Mouse (Mus musculus) cerebellum, adult 2 months (tissue): ENCODE data around the gene Odf3l2. TPM values are rescaled to one million over a fixed set of nuclear protein-coding genes. Genes with fewer than 3 reads are reported as not detected.

Source experiments
- DNase-seq, 2 experiments: peaks; one replicate each; pipeline ENCODE4 v3.0.0; 2021
- H3K27ac ChIP-seq: fragments of 200-500 bp; 2 replicates; pipeline ENCODE4 v1.5.1; 2012; ENCODE audit warnings: low read length, control low read depth, inconsistent platforms; ENCODE audit not compliant: insufficient read depth
- H3K27me3 ChIP-seq: fragments of 200-500 bp; 2 replicates; pipeline ENCODE4 v1.6.1; 2012; ENCODE audit warnings: inconsistent platforms, mild to moderate bottlenecking, low read length, moderate library complexity; ENCODE audit not compliant: control insufficient read depth, insufficient read depth
- H3K4me1 ChIP-seq: fragments of 200-500 bp; 2 replicates; pipeline ENCODE4 v1.6.1; 2011; ENCODE audit warnings: low read length; ENCODE audit not compliant: control insufficient read depth, insufficient read depth
- H3K4me3 ChIP-seq: fragments of 200-500 bp; replicated peaks from 2 replicates; pipeline ENCODE3; 2011; ENCODE audit warnings: mild to moderate bottlenecking, low read depth, low read length, control low read depth; ENCODE audit not compliant: insufficient read depth
- CTCF ChIP-seq: fragments of 200-500 bp; IDR thresholded peaks from 2 replicates; pipeline ENCODE4 v1.5.1; 2011; ENCODE audit warnings: low read depth, mild to moderate bottlenecking, control low read depth, low read length, moderate library complexity, borderline replicate concordance; ENCODE audit not compliant: insufficient read depth
- POLR2A ChIP-seq: fragments of 200-500 bp; IDR thresholded peaks from 2 replicates; pipeline ENCODE4 v1.6.1; 2011; ENCODE audit warnings: low read length, control low read depth, borderline replicate concordance; ENCODE audit not compliant: insufficient read depth
- WGBS: fragments of 180-500 bp; shearing (Covaris S2); methylation state at CpG from one replicate; pipeline ENCODE4 v1.1.7; 2018; 5-methylcytosine and 5-hydroxymethylcytosine counted together
- polyA plus RNA-seq: library from polyadenylated mRNA; depleted of rRNA; stranded (reverse); fragments of >200 nt; gene quantifications from 2 replicates; pipeline ENCODE4 v1.2.3, GENCODE M21; 2012; rRNA removed

The Odf3l2 gene
- not detected in 2 replicates for polyA plus RNA-seq

DNA sequence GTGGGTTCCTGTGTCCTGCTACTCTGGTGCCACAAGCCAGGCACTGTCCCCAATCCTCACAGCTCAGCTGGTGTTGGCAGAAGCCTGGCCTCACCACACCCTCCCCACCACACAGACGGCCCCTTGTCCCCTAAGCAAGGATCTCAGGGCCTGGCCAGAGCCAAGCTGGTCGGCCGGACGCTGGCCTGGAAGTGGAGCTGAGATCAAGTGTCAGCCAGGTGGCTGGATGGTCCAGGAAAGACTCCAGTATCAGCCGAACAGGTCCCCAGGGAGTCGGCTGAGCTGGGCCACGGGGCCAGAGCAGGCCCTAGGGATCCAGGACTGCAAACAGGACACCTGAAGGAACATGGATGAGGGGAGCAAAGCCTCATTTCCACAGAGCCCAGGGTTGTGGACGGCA, at the start of gene Odf3l2:
TSS of gene Odf3l2 (minus strand) at position 28 of the 400 bp plus-strand sequence.
- TF ChIP-seq POLR2A (no peak), CTCF (no peak)
- Histone ChIP-seq H3K27me3 (no peaks in the 10 kb centered on the region), H3K27ac (no peak within 1 kb of the TSS), H3K4me3 (no peak within 1 kb of the TSS), H3K4me1 (no peaks in the 10 kb centered on the region)
- WGBS, result 27% methylated on average over 8 of the region's 8 CpGs
- no peak for DNase-seq

DNA sequence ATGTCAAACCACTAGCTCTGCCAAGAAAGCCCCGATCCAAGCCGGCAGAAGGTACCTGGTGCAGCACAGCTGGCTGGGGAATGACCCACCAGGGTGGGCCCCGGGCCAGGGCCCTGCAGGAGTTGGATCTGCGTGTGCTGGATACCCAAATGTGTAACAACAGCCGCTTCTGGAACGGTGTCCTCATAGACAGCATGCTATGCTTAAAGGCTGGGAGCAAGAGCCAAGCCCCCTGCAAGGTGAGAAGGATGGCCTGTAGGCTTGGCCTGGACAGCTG, 48.8 kb upstream of the Odf3l2 start:
- Histone ChIP-seq H3K4me3 (no peak overlapping the region), H3K27me3 (no peaks in the 10 kb centered on the region), H3K27ac (no peak overlapping the region), H3K4me1 (peaks cover 49% of the 10 kb centered on the region)
- no peak for TF ChIP-seq POLR2A
- no peak for TF ChIP-seq CTCF
- 15% methylated on average over 6 of the region's 6 CpGs for WGBS
- DNase-seq, result no peak

DNA sequence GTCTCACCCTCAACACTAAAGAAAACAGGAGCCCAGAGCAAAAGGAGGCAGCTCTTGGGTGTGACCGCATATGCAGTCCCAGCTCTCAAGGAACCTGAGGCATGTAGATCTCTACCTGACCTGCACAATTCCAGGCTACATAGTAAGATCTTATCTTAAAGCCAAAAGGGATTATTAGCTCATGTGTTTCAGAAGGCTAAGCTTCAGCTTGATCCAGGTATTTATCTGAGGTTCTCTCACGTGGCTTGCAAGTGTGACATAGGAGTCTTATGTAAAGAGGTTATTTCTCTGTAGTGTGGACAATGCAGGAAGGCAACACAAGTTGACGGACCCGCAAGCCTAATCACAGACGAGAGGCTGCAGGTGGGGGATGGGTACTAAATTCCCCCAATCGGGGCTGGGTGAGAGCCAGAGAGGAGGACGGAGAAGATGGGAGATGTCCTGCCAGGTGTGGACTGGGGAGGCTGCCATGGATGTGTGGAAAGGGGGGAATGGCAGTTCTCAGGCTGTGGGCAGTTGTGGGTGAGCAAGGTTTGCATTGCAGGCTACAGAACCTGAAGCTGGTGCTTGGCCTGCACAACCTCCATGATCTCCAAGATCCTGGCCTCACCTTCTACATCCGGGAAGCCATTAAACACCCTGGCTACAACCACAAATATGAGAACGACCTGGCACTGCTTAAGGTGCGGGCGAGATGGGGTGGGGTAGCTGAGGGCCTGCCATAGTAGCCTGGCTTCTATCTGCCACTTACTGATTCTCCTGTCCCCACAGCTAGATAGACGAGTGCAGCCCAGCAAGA, 48.2 kb upstream of the Odf3l2 start:
- H3K27me3 ChIP-seq, result no peaks in the 10 kb centered on the region
- peaks cover 45% of the 10 kb centered on the region for H3K4me1 ChIP-seq
- TF ChIP-seq CTCF (no peak), POLR2A (no peak)
- H3K27ac ChIP-seq, result no peak overlapping the region
- DNase-seq, result no peak
- WGBS, result 44% methylated on average over 12 of the region's 12 CpGs
- no peak overlapping the region for H3K4me3 ChIP-seq

DNA sequence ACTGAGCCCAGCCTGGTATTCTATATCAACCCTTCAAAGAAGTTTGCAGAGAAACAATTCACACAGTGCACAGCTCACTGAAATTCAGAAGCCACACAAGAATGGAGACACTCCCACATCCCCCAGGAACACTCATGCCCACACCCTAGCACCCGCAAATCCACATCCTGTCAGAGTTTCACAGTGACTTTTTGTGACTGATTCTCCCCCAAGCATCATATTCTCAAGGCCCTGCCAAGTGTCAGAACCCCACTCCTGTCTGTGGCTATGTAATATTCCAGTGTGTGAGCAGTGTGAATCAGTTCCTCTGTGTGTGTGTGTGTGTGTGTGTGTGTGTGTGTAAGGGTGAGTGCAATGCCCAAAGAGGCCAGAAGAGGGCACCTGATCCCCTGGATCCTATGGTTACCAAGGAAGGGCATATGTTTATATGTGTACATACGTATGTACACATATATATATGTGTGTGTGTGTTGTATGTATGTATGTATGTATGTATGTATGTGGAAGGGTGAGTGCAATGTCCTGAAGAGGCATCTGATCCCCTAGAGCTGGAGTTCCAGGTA, 46.5 kb upstream of the Odf3l2 start:
- peaks cover 31% of the 10 kb centered on the region for H3K4me1 ChIP-seq
- no peaks in the 10 kb centered on the region for H3K27me3 ChIP-seq
- no peak for TF ChIP-seq POLR2A
- TF ChIP-seq CTCF, result peak; percentile 16; the same call in 1 of the 2 replicates
- no peak overlapping the region for H3K27ac ChIP-seq
- DNase-seq, result no peak
- WGBS, result 100% methylated on average over 2 of the region's 2 CpGs
- H3K4me3 ChIP-seq, result no peak overlapping the region

DNA sequence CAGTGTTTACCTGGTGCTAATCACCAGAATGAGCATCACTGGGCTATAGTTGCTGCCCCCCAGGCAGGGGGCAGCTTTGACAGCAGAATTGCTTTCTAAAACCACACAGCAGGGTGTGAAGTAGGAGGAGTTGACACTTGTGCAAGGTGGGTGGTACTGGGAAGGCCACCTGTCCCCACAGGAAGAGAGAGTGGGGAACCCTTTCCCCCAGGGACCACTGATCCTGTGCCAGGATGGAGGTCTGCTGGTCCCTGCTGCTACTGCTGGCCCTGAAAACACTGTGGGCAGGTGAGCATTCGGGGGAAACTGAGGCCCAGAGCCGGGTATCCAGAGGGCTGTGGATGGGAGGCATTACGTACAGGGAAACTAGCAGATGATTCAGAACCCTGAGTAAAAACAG, 43.6 kb upstream of the Odf3l2 start:
- H3K27ac ChIP-seq, result no peak overlapping the region
- 92% methylated on average over 3 of the region's 3 CpGs for WGBS

DNA sequence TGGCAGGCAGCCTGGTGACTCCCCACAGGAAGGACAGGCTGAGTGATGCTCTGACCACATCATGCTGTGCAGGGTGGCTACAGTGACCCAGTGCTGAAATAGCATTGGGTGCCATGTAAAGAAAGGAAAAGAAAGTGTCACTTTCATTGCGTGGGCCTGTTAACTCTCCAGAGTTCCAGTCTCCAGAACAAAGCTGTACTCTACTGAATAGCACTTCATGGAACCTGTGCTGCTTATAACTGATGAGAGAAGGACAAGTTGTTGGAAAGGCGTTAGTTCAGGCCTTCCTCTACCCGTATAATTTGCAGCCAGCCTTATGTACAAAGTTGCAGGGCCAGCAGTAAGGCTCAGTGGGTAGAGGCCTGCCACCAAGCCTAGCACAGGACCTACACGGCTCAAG, 43.2 kb upstream of the Odf3l2 start, which contains the start of gene Gzmm:
TSS of gene Gzmm (plus strand) at position 301 of the 400 bp plus-strand sequence.
- Histone ChIP-seq H3K27ac (no peak within 1 kb of the TSS), H3K4me1 (peaks cover 12% of the 10 kb centered on the region), H3K27me3 (no peaks in the 10 kb centered on the region), H3K4me3 (no peak within 1 kb of the TSS)
- no peak for TF ChIP-seq CTCF
- TF ChIP-seq POLR2A, result no peak
- 74% methylated on average over 4 of the region's 4 CpGs for WGBS
- DNase-seq, result no peak

More for the DNA sequence above, 43.6 kb upstream of the Odf3l2 start:
- no peak for DNase-seq
- H3K27me3 ChIP-seq, result no peaks in the 10 kb centered on the region
- no peak for TF ChIP-seq CTCF
- peaks cover 12% of the 10 kb centered on the region for H3K4me1 ChIP-seq
- no peak overlapping the region for H3K4me3 ChIP-seq

DNA sequence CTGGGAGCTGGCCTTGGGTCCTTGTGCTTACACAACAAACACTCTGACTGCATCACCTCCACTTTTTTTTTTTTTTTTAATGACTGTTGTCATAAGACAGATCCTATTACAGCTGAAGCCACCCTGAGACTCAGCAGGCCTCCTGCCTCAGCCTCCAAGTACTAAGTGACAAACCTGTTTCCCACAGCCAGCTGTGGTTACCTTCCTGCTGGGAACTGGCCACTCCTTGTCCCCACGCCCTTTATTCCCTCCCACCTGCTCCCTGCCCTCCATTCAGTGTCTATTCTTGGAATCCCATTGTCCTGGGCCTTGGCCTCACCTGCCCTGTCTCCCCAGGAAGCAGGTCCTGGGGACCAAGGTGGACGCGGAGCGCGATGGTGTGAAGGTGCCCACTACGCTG, 42.0 kb upstream of the Odf3l2 start:
- no peak for DNase-seq
- no peak for TF ChIP-seq CTCF
- TF ChIP-seq POLR2A, result no peak
- Histone ChIP-seq H3K27ac (no peak overlapping the region), H3K4me1 (peaks cover 20% of the 10 kb centered on the region), H3K4me3 (no peak overlapping the region), H3K27me3 (no peaks in the 10 kb centered on the region)
- 94% methylated on average over 6 of the region's 6 CpGs for WGBS

DNA sequence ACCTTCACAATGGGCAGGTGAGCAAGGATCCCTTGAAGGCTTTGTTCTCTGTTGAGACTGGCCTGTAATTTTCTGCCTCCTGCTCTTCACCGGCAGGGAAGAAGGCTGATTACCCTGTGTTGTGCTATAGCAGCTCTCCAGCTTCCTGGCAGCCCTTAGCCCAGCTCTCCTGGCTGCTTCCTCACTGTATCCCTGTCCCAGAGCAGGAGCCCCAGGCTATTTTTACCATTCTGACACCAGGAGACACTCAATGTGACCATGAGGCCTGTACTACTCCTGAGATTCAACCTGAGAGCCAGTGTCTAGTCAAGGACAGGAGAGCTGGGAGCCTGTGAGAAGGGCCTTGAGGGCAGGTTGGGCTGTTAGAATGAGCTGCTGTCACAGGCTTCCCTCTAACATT, 41.2 kb upstream of the Odf3l2 start:
- H3K27ac ChIP-seq, result no peak overlapping the region
- TF ChIP-seq POLR2A, result no peak
- no peak for TF ChIP-seq CTCF
- peaks cover 20% of the 10 kb centered on the region for H3K4me1 ChIP-seq
- no peaks in the 10 kb centered on the region for H3K27me3 ChIP-seq
- DNase-seq, result no peak
- WGBS, result 60% methylated on average over 1 of the region's 1 CpGs
- H3K4me3 ChIP-seq, result no peak overlapping the region
